Mouse (Mus musculus) heart, adult 2 months (tissue): ENCODE results near the gene Htr3b. TPM values are rescaled to one million over a fixed set of nuclear protein-coding genes. Genes with fewer than 3 reads are reported as not detected.

Experiments used
- DNase-seq, 2 experiments: peaks; one replicate each; pipeline ENCODE4 v3.0.0; 2021
- H3K27ac ChIP-seq: fragments of 200-600 bp; 2 replicates; pipeline ENCODE4 v1.8.1; 2022
- H3K27me3 ChIP-seq: fragments of 200-500 bp; 2 replicates; pipeline ENCODE4 v1.6.1; 2012; ENCODE audit warnings: mild to moderate bottlenecking, low read length, inconsistent platforms, mixed read lengths; ENCODE audit not compliant: control insufficient read depth, insufficient read depth
- H3K36me3 ChIP-seq: fragments of 200-500 bp; 2 replicates; pipeline ENCODE4 v1.6.1; 2012; ENCODE audit warnings: low read length, inconsistent platforms; ENCODE audit not compliant: control insufficient read depth, insufficient read depth
- H3K4me1 ChIP-seq: fragments of 200-500 bp; 2 replicates; pipeline ENCODE4 v1.6.1; 2011; ENCODE audit warnings: low read length; ENCODE audit not compliant: control insufficient read depth, insufficient read depth
- H3K4me3 ChIP-seq: fragments of 200-600 bp; 2 replicates; pipeline ENCODE4 v1.8.1; 2022
- H3K79me2 ChIP-seq: fragments of 200-500 bp; replicated peaks from 2 replicates; pipeline ENCODE4 v1.6.1; 2012; ENCODE audit warnings: mild to moderate bottlenecking, inconsistent platforms, low read length, moderate library complexity, mixed read lengths; ENCODE audit not compliant: control insufficient read depth, insufficient read depth
- H3K9ac ChIP-seq: fragments of 200-500 bp; 2 replicates; pipeline ENCODE4 v1.6.1; 2012; ENCODE audit warnings: low read depth, mild to moderate bottlenecking, control low read depth, inconsistent platforms, low read length, mixed read lengths
- CTCF ChIP-seq: fragments of 200-600 bp; IDR thresholded peaks from 2 replicates; pipeline ENCODE4 v1.8.1; 2022; ENCODE audit warnings: antibody characterized with exemption, mild to moderate bottlenecking, moderate library complexity
- EP300 ChIP-seq: fragments of 200-500 bp; IDR thresholded peaks from 2 replicates; pipeline ENCODE4 v1.6.1; 2011; ENCODE audit warnings: low read depth, low read length, control low read depth; ENCODE audit not compliant: insufficient read depth
- POLR2A ChIP-seq: fragments of 200-500 bp; IDR thresholded peaks from 2 replicates; pipeline ENCODE4 v1.6.1; 2011; ENCODE audit warnings: mild to moderate bottlenecking, low read depth, low read length, control low read depth; ENCODE audit not compliant: insufficient read depth
- WGBS: fragments of 180-500 bp; shearing (Covaris S2); methylation state at CpG from one replicate; pipeline ENCODE4 v1.1.7; 2018; 5-methylcytosine and 5-hydroxymethylcytosine counted together
- intact Hi-C: fragments of 180-260 bp; cut with DNase I; formaldehyde crosslinking; loops from one replicate; pipeline ENCODE4 v1.15.1; 2025
- polyA plus RNA-seq: library from polyadenylated mRNA; depleted of rRNA; stranded (reverse); fragments of >200 nt; gene quantifications from 2 replicates; pipeline ENCODE4 v1.2.3, GENCODE M21; 2012
- total RNA-seq, 2 experiments: library from RNA; stranded (reverse); gene quantifications; 2 replicates each; pipeline ENCODE4 v1.2.3; 2021

The Htr3b gene
- total and polyA plus RNA-seq, 3 experiments, result 0.06 TPM; not detected in 2

- TF ChIP-seq EP300 (no peak), POLR2A (no peak), CTCF (no peak)
- WGBS, result 49% methylated on average over 12 of the region's 12 CpGs
- Histone ChIP-seq H3K27ac (no peak overlapping the region), H3K4me3 (no peak overlapping the region), H3K4me1 (no peaks in the 10 kb centered on the region), H3K9ac (no peak overlapping the region), H3K27me3 (no peaks in the 10 kb centered on the region), H3K36me3 (no peaks in the 10 kb centered on the region), H3K79me2 (no peaks in the 10 kb centered on the region)
- intact Hi-C loops, result no loop called here
- no peak for DNase-seq
Measured at GRCm38 (mm10) chr9:48961314-48961713, 3.5 kb downstream of the Htr3b start.

GRCm38 (mm10) chr9:48947565-48947964 is 17.2 kb downstream of the Htr3b start:
- 81% methylated on average over 4 of the region's 4 CpGs for WGBS
- H3K27me3 ChIP-seq, result no peaks in the 10 kb centered on the region
- TF ChIP-seq CTCF (no peak), POLR2A (no peak), EP300 (no peak)
- H3K9ac ChIP-seq, result no peak overlapping the region
- H3K79me2 ChIP-seq, result no peaks in the 10 kb centered on the region
- intact Hi-C loops, result no loop called here
- no peaks in the 10 kb centered on the region for H3K36me3 ChIP-seq
- DNase-seq, result no peak
- no peak overlapping the region for H3K4me3 ChIP-seq
- no peak overlapping the region for H3K27ac ChIP-seq
- H3K4me1 ChIP-seq, result no peaks in the 10 kb centered on the region

- Histone ChIP-seq H3K4me3 (no peak overlapping the region), H3K27me3 (no peaks in the 10 kb centered on the region), H3K27ac (no peak overlapping the region), H3K36me3 (no peaks in the 10 kb centered on the region), H3K79me2 (no peaks in the 10 kb centered on the region), H3K9ac (no peak overlapping the region), H3K4me1 (no peaks in the 10 kb centered on the region)
- DNase-seq, result no peak
- 40% methylated on average over 1 of the region's 1 CpGs for WGBS
- intact Hi-C loops, result no loop called here
- TF ChIP-seq POLR2A, result no peak
- no peak for TF ChIP-seq EP300
- no peak for TF ChIP-seq CTCF
Measured at GRCm38 (mm10) chr9:48942349-48942748, 22.4 kb downstream of the Htr3b start.

- intact Hi-C loops, result no loop called here
- Histone ChIP-seq H3K36me3 (no peaks in the 10 kb centered on the region), H3K27ac (no peak overlapping the region), H3K27me3 (no peaks in the 10 kb centered on the region; the same call in 1 of the 2 replicates), H3K9ac (no peak overlapping the region), H3K79me2 (no peaks in the 10 kb centered on the region), H3K4me1 (no peaks in the 10 kb centered on the region), H3K4me3 (no peak overlapping the region)
- WGBS, result 69% methylated on average over 5 of the region's 5 CpGs
- TF ChIP-seq EP300 (no peak), POLR2A (no peak), CTCF (no peak)
- DNase-seq, result no peak
Measured at GRCm38 (mm10) chr9:48929436-48929835, 35.4 kb downstream of the Htr3b start.

- Histone ChIP-seq H3K9ac (no peak overlapping the region), H3K4me1 (no peaks in the 10 kb centered on the region), H3K27me3 (no peaks in the 10 kb centered on the region; the same call in 1 of the 2 replicates), H3K4me3 (no peak overlapping the region), H3K79me2 (no peaks in the 10 kb centered on the region), H3K36me3 (no peaks in the 10 kb centered on the region), H3K27ac (no peak overlapping the region)
- TF ChIP-seq EP300 (no peak), POLR2A (no peak), CTCF (no peak)
- 67% methylated on average over 3 of the region's 3 CpGs for WGBS
- no peak for DNase-seq
- intact Hi-C loops, result no loop called here
Measured at GRCm38 (mm10) chr9:48928781-48929180, 36.0 kb downstream of the Htr3b start.

- no peak for TF ChIP-seq CTCF
- TF ChIP-seq POLR2A, result no peak
- TF ChIP-seq EP300, result no peak
- H3K27me3 ChIP-seq, result no peaks in the 10 kb centered on the region
- H3K4me3 ChIP-seq, result no peak overlapping the region
- intact Hi-C loops, result no loop called here
- no peaks in the 10 kb centered on the region for H3K36me3 ChIP-seq
- no peaks in the 10 kb centered on the region; the same call in 1 of the 2 replicates for H3K4me1 ChIP-seq
- H3K9ac ChIP-seq, result no peak overlapping the region
- WGBS, result 70% methylated on average over 18 of the region's 18 CpGs
- no peaks in the 10 kb centered on the region for H3K79me2 ChIP-seq
- no peak overlapping the region for H3K27ac ChIP-seq
- DNase-seq, result no peak
Measured at GRCm38 (mm10) chr9:48916011-48916788, 48.6 kb downstream of the Htr3b start.
